Mouse (Mus musculus): ENCODE data around the gene Spsb1. TPM values are rescaled to one million over a fixed set of nuclear protein-coding genes. Genes with fewer than 3 reads are reported as not detected.

Spsb1 gene
- total RNA-seq, 2 experiments from 2014 or later: 35.1 to 37.7 TPM

GRCm38 (mm10) chr4:149867351-149867750 is 87.5 kb downstream of the Spsb1 start:
- no peak for DNase-seq
- intact Hi-C loops (cut with DNase I): no loop called here

GRCm38 (mm10) chr4:149864395-149864794 is 90.4 kb downstream of the Spsb1 start:
- intact Hi-C loops (cut with DNase I): no loop called here
- no peak for DNase-seq

GRCm38 (mm10) chr4:149863522-149863921 is 91.3 kb downstream of the Spsb1 start:
- no peak for DNase-seq
- intact Hi-C loops (cut with DNase I): no loop called here

GRCm38 (mm10) chr4:149860393-149860792 is 94.5 kb downstream of the Spsb1 start:
- intact Hi-C loops (cut with DNase I): no loop called here
- no peak for DNase-seq

- intact Hi-C loops (cut with DNase I): no loop called here
- peak in 1 of 2 experiments; percentile 25 for DNase-seq
Observed at GRCm38 (mm10) chr4:149858584-149858983, 96.3 kb downstream of the Spsb1 start.

GRCm38 (mm10) chr4:149858097-149858496 is 96.7 kb downstream of the Spsb1 start:
- intact Hi-C loops (cut with DNase I): no loop called here
- no peak for DNase-seq

- intact Hi-C loops (cut with DNase I): no loop called here
- no peak for DNase-seq
Observed at GRCm38 (mm10) chr4:149857688-149858087, 97.2 kb downstream of the Spsb1 start.

- DNase-seq: peak in 1 of 2 experiments; percentile 39
- intact Hi-C loops (cut with DNase I): no loop called here
Observed at GRCm38 (mm10) chr4:149855892-149856807, 98.7 kb downstream of the Spsb1 start.

GRCm38 (mm10) chr4:149855180-149855891 is 99.5 kb downstream of the Spsb1 start:
- DNase-seq: no peak
- intact Hi-C loops (cut with DNase I): no loop called here

- intact Hi-C loops (cut with DNase I): no loop called here
- no peak for DNase-seq
Observed at GRCm38 (mm10) chr4:149854770-149855169, 100.1 kb downstream of the Spsb1 start.

- DNase-seq: no peak
- intact Hi-C loops (cut with DNase I): no loop called here
Observed at GRCm38 (mm10) chr4:149854301-149854708, 100.5 kb downstream of the Spsb1 start.

GRCm38 (mm10) chr4:149853698-149854284 is 101.1 kb downstream of the Spsb1 start:
- intact Hi-C loops (cut with DNase I): no loop called here
- DNase-seq: no peak

- DNase-seq: no peak
- intact Hi-C loops (cut with DNase I): no loop called here
Observed at GRCm38 (mm10) chr4:149851554-149851953, 103.3 kb downstream of the Spsb1 start.

GRCm38 (mm10) chr4:149850674-149851073 is 104.2 kb downstream of the Spsb1 start:
- DNase-seq: no peak
- intact Hi-C loops (cut with DNase I): no loop called here

GRCm38 (mm10) chr4:149850045-149850444 is 104.8 kb downstream of the Spsb1 start:
- intact Hi-C loops (cut with DNase I): no loop called here

GRCm38 (mm10) chr4:149849035-149849434 is 105.8 kb downstream of the Spsb1 start:
- DNase-seq: no peak
- intact Hi-C loops (cut with DNase I): no loop called here

More at GRCm38 (mm10) chr4:149850045-149850444, 104.8 kb downstream of the Spsb1 start:
- DNase-seq: no peak

- intact Hi-C loops (cut with DNase I): no loop called here
- DNase-seq: peak; percentile 62 to 72
Observed at GRCm38 (mm10) chr4:149846861-149847631, 107.8 kb downstream of the Spsb1 start.

All from heart, postnatal 36 days (tissue).